Mouse (Mus musculus) embryonic facial prominence, embryonic 10.5 days (tissue): Measurements from ENCODE around the gene Creb3l4. TPM values are rescaled to one million over a fixed set of nuclear protein-coding genes. Genes with fewer than 3 reads are reported as not detected.
A peak's percentile ranks its signal among the peaks of the same experiment; 100 is the strongest.
"Not testable (repeated sequence)": the region's sequence is repeated elsewhere in the genome, so short reads cannot be mapped to it uniquely, and the experiment has no call there.

Experiments used
- DNase-seq: peaks from one replicate; pipeline ENCODE4 v3.0.0-alpha.2; 2017; ENCODE audit warnings: low spot score
- H3K27ac ChIP-seq: fragments of 300-500 bp; sonication (generic); replicated peaks from 2 replicates; pipeline ENCODE4 v1.5.1; 2016; ENCODE audit warnings: mild to moderate bottlenecking
- H3K27me3 ChIP-seq: fragments of 300-500 bp; sonication (generic); replicated peaks from 2 replicates; pipeline ENCODE4 v1.6.1; 2016; ENCODE audit warnings: low read depth, mild to moderate bottlenecking; ENCODE audit not compliant: poor library complexity, severe bottlenecking
- H3K36me3 ChIP-seq: fragments of 300-500 bp; sonication (generic); replicated peaks from 2 replicates; pipeline ENCODE4 v1.6.1; 2016; ENCODE audit warnings: mild to moderate bottlenecking, moderate library complexity
- H3K4me1 ChIP-seq: fragments of 300-500 bp; sonication (generic); 2 replicates; pipeline ENCODE4 v1.6.1; 2016
- H3K4me3 ChIP-seq: fragments of 300-500 bp; sonication (generic); 2 replicates; pipeline ENCODE4 v1.5.1; 2016; ENCODE audit warnings: mild to moderate bottlenecking, moderate library complexity
- H3K9me3 ChIP-seq: fragments of 300-500 bp; sonication (generic); 2 replicates; pipeline ENCODE4 v1.6.1; 2016; ENCODE audit warnings: mild to moderate bottlenecking
- WGBS: fragments of 180-500 bp; shearing (Covaris S2); methylation state at CpG from one replicate; pipeline ENCODE4 v1.1.7; 2016; 5-methylcytosine and 5-hydroxymethylcytosine counted together
- polyA plus RNA-seq: library from polyadenylated mRNA; unstranded; fragments of >200 nt; fragmentation: Nextera tagmentation; extraction: Ambion mirVana; gene quantifications from 2 replicates; pipeline ENCODE4 v1.2.1, GENCODE M21; 2016

Creb3l4 gene
- polyA plus RNA-seq, 1 experiment from 2014 or later = 6.1 TPM

GRCm38 (mm10) chr3:90258521-90258920 lies 15.2 kb upstream of the Creb3l4 start:
- peaks cover 22% of the 10 kb centered on the region for H3K4me1 ChIP-seq
- H3K36me3 ChIP-seq = peaks cover 75% of the 10 kb centered on the region
- H3K27me3 ChIP-seq = no peaks in the 10 kb centered on the region
- no peak overlapping the region for H3K4me3 ChIP-seq
- no peak overlapping the region for H3K27ac ChIP-seq
- no peaks in the 10 kb centered on the region for H3K9me3 ChIP-seq
- no peak for DNase-seq
- WGBS = 87% methylated on average over 4 of the region's 4 CpGs

GRCm38 (mm10) chr3:90256731-90257530 lies 13.6 kb upstream of the Creb3l4 start:
- no peak for DNase-seq
- Histone ChIP-seq H3K36me3 (peaks cover 59% of the 10 kb centered on the region), H3K4me1 (peaks cover 23% of the 10 kb centered on the region), H3K4me3 (no peak overlapping the region), H3K9me3 (no peaks in the 10 kb centered on the region), H3K27me3 (no peaks in the 10 kb centered on the region), H3K27ac (no peak overlapping the region)
- 93% methylated on average over 19 of the region's 19 CpGs for WGBS

- peak overlapping the region; percentile 95; the same call in 1 of the 2 replicates for H3K4me3 ChIP-seq
- peaks cover 59% of the 10 kb centered on the region for H3K36me3 ChIP-seq
- no peaks in the 10 kb centered on the region for H3K27me3 ChIP-seq
- H3K4me1 ChIP-seq = peaks cover 23% of the 10 kb centered on the region
- H3K9me3 ChIP-seq = no peaks in the 10 kb centered on the region
- no peak overlapping the region for H3K27ac ChIP-seq
- WGBS = 94% methylated on average over 14 of the region's 14 CpGs
- DNase-seq = no peak
Measured at GRCm38 (mm10) chr3:90255784-90256353, 12.6 kb upstream of the Creb3l4 start.

- H3K4me3 ChIP-seq = peak overlapping the region; percentile 95
- peak overlapping the region; percentile 90 for H3K27ac ChIP-seq
- H3K4me1 ChIP-seq = peaks cover 23% of the 10 kb centered on the region
- no peaks in the 10 kb centered on the region for H3K27me3 ChIP-seq
- DNase-seq = no peak
- peaks cover 59% of the 10 kb centered on the region for H3K36me3 ChIP-seq
- 24% methylated on average over 2 of the region's 2 CpGs for WGBS
- no peaks in the 10 kb centered on the region for H3K9me3 ChIP-seq
Measured at GRCm38 (mm10) chr3:90255194-90255565, 11.9 kb upstream of the Creb3l4 start.

- Histone ChIP-seq H3K27ac (peak overlapping the region; percentile 90), H3K27me3 (no peaks in the 10 kb centered on the region), H3K4me1 (peaks cover 23% of the 10 kb centered on the region), H3K4me3 (peak overlapping the region; percentile 95), H3K9me3 (no peaks in the 10 kb centered on the region), H3K36me3 (peaks cover 59% of the 10 kb centered on the region)
- under 1% methylated on average over 41 of the region's 41 CpGs for WGBS
- no peak for DNase-seq
Measured at GRCm38 (mm10) chr3:90254419-90255193, 11.3 kb upstream of the Creb3l4 start.

- Histone ChIP-seq H3K27me3 (no peaks in the 10 kb centered on the region), H3K36me3 (peaks cover 55% of the 10 kb centered on the region), H3K9me3 (no peaks in the 10 kb centered on the region), H3K4me3 (peak within 1 kb of the TSS; percentile 95), H3K4me1 (peaks cover 31% of the 10 kb centered on the region), H3K27ac (peak within 1 kb of the TSS; percentile 90)
- peak; percentile 97 for DNase-seq
- WGBS = 3% methylated on average over 40 of the region's 40 CpGs
Measured at GRCm38 (mm10) chr3:90253653-90254418, 10.5 kb upstream of the Creb3l4 start, which contains the start of gene Crtc2. Crtc2 (plus strand) TSS chr3:90254163.

GRCm38 (mm10) chr3:90253174-90253573 lies 9.9 kb upstream of the Creb3l4 start:
- not testable (repeated sequence) for H3K27ac ChIP-seq, H3K9me3 ChIP-seq, DNase-seq, H3K27me3 ChIP-seq
- H3K4me3 ChIP-seq = peak overlapping the region; percentile 95
- peaks cover 36% of the 10 kb centered on the region for H3K4me1 ChIP-seq
- H3K36me3 ChIP-seq = peaks cover 49% of the 10 kb centered on the region
- WGBS = 82% methylated on average over 1 of the region's 1 CpGs

- Histone ChIP-seq H3K4me1 (peaks cover 41% of the 10 kb centered on the region), H3K36me3 (peaks cover 43% of the 10 kb centered on the region)
- H3K4me3 ChIP-seq, H3K9me3 ChIP-seq, H3K27ac ChIP-seq, H3K27me3 ChIP-seq, DNase-seq: not testable (repeated sequence)
- 92% methylated on average over 2 of the region's 2 CpGs for WGBS
Measured at GRCm38 (mm10) chr3:90252659-90253058, 9.3 kb upstream of the Creb3l4 start.

GRCm38 (mm10) chr3:90251731-90252226 lies 8.5 kb upstream of the Creb3l4 start:
- Histone ChIP-seq H3K4me1 (peaks cover 44% of the 10 kb centered on the region), H3K36me3 (peaks cover 35% of the 10 kb centered on the region)
- WGBS = 94% methylated on average over 11 of the region's 12 CpGs
- H3K9me3 ChIP-seq, H3K4me3 ChIP-seq, H3K27me3 ChIP-seq, H3K27ac ChIP-seq, DNase-seq: not testable (repeated sequence)

- H3K9me3 ChIP-seq = no peaks in the 10 kb centered on the region
- no peaks in the 10 kb centered on the region for H3K27me3 ChIP-seq
- H3K27ac ChIP-seq = no peak overlapping the region
- H3K36me3 ChIP-seq = peaks cover 27% of the 10 kb centered on the region
- peaks cover 38% of the 10 kb centered on the region for H3K4me1 ChIP-seq
- no peak overlapping the region for H3K4me3 ChIP-seq
- DNase-seq = no peak
- WGBS = 89% methylated on average over 6 of the region's 6 CpGs
Measured at GRCm38 (mm10) chr3:90250791-90251190, 7.5 kb upstream of the Creb3l4 start.

- peak; percentile 43 for DNase-seq
- no peaks in the 10 kb centered on the region for H3K27me3 ChIP-seq
- peak overlapping the region; percentile 93 for H3K27ac ChIP-seq
- peaks cover 27% of the 10 kb centered on the region for H3K4me1 ChIP-seq
- H3K9me3 ChIP-seq = no peaks in the 10 kb centered on the region
- peaks cover 27% of the 10 kb centered on the region for H3K36me3 ChIP-seq
- peak overlapping the region; percentile 80 for H3K4me3 ChIP-seq
- WGBS = 7% methylated on average over 10 of the region's 10 CpGs
Measured at GRCm38 (mm10) chr3:90248746-90249100, 5.4 kb upstream of the Creb3l4 start.
